Mouse (Mus musculus) right cerebral cortex, postnatal 36 days (tissue): ENCODE results near the gene Pcf11.
A peak's percentile ranks its signal among the peaks of the same experiment; 100 is the strongest.

ENCODE experiments used
- DNase-seq, 2 experiments: peaks; one replicate each; pipeline ENCODE4 v3.0.0; 2022; ENCODE audit warnings: low spot score in 2 of 2, mixed read lengths in 1 of 2

Pcf11 gene

DNA sequence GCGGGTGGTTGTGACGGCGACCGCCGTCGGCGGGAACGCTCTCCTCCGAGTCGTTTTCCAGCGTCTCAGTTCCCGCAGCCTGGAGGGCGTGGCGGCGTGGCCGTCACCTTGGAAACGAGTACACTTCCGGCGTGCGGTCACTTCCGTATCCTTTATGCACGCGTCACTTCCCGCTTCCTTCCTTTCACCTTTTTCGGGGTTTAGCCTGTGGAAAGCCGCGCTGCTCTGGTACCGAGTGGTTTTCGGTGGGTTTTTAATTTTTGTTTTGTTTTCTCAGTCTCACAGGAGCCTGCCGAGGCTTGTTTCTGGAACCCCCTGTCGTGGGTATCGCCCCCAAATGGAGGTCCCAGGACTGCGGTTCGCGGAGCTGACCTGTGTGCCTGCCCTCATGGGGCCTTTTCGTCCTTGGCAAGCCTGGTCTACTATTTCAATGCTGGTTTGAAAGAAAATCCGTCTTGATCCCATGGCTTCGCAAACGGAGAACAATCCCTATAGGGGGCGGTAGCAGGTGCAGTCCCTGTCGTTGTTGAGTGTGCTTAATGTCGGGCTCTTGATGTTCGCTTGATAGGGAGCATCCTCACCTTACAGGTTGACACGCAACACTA is 32.6 kb downstream of the Pcf11 start, which contains the start of gene Ankrd42:
Gene Ankrd42 (minus strand): TSS at position 122 of the 605 bp plus-strand sequence.
- DNase-seq = peak; percentile 91 to 92

DNA sequence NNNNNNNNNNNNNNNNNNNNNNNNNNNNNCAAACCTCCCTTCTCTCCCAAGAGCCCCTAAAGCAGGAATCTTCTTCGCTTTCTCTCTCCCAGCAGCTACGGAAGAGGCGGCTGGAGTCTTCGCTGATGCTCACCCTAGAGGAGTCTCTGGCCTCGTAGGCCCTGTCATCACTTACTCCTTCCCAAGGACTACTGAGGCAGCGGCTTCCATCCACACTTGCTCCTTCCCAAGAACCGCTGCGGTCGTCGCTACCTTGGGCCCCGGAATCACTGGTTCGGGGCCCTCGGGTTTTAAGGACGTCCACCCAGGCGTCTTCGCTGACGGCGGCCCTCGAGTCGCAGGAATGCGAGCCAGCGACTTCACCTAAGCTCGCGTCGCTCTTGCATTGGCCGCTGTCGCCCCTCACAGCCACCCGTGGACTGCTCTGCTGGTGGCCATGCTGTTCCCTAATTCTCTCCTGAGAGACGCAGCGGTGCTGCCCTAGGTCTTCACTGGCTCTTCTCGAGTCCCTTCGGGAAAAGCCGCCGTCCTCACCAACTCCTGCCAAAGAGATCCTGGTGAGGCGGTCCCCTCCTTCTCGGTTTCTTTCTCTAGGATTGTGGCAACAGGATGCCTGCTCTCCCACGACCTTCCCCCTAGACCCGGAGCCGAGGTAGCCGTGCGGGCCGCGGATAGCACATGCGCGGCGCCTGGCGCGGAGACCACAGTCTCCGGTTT is 33.3 kb downstream of the Pcf11 start:
- no peak for DNase-seq

DNA sequence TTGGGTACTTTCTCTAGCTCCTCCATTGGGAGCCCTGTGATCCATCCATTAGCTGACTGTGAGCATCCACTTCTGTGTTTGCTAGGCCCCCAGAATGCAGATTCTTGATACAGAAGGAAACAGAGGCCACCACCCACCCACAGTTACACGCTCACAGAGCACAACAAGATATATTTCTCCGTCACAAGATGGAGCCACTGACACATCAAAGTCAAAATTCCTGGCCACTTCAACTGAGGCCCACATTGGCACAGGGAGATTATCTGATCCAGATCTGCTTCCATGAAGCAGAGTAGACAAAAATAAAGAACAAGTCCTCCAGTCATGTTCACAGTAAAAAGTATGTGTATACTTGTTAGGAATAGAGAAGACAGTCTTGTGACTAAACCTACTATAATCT is 39.6 kb downstream of the Pcf11 start:
- no peak for DNase-seq

DNA sequence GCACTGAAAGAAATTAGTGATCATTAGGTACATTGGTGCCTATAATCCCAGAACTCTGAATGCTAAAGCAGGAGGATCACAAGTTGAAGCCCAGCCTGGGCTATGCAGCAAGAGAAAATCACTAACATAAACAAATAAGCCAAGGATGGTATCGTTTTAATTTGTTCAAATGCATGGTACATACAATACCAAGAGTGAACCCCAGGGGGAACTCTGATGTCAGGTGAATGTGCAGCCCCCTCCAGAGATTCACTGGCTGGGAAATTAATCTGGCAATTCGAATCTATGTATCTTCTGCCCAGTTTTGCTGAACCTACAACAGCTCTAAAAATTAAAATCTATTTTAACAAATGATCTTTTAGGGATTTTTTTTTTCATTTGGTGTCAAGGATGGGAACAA is 45.2 kb downstream of the Pcf11 start:
- no peak for DNase-seq

DNA sequence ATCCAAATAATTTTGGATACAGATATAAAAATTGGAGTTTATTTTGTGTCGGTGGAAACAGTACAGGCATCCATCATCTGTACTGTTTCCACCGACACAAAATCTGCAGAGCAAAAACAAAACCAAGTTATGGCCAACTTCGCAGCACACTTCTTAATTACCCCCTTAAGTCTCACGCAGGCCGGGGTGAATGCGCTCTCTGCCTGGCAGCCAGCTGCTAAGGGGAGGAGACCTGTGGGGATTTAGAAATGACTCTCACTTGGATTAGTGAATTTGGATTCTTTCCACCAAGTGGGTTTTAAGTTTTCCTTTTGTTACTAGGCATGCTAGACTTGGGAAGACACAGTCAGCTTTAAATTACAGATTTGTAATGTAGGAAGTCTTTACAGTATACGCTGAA is 58.9 kb downstream of the Pcf11 start:
- no peak for DNase-seq

DNA sequence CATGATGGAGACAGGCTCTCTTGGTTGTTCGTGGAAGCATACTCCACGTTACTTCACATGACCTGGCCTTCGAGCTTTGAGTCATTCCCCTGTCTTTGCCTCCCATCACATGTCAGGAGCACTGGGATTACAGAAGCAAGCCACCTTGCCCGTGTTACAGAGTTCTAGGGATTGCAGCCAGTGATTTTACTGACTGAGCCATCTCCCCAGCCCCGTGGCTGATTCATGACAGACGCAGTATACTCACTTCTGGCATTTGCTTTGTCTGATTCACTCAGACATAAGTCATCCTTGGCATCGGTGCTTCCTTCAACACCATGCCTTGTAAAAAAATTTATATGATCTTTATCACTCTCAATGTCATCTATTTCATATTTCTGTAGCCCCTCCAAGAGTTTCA is 64.8 kb downstream of the Pcf11 start:
- DNase-seq = no peak
